Mouse (Mus musculus) hindbrain, embryonic 14.5 days (tissue): Measurements from ENCODE around the gene Pgm1. TPM values are rescaled to one million over a fixed set of nuclear protein-coding genes. Genes with fewer than 3 reads are reported as not detected.

Experiments
- ATAC-seq: fragments of 200-750 bp; cut with Nextera tagmentation; 2 replicates; pipeline ENCODE4 v1.8.0; 2017; ENCODE audit warnings: moderate number of reproducible peaks, mild to moderate bottlenecking, moderate TSS enrichment, moderate library complexity; ENCODE audit not compliant: low FRiP score
- DNase-seq: peaks from one replicate; pipeline ENCODE4 v3.0.0-alpha.2; 2015; ENCODE audit warnings: low spot score
- H3K27ac ChIP-seq: fragments of 300-500 bp; sonication (generic); 2 replicates; pipeline ENCODE4 v1.5.1; 2014; ENCODE audit warnings: mild to moderate bottlenecking, moderate library complexity
- H3K27me3 ChIP-seq: fragments of 300-500 bp; sonication (generic); 2 replicates; pipeline ENCODE4 v1.6.1; 2014; ENCODE audit warnings: mild to moderate bottlenecking, low read length, mixed read lengths; ENCODE audit not compliant: control insufficient read depth, insufficient read depth
- H3K36me3 ChIP-seq: fragments of 300-500 bp; sonication (generic); replicated peaks from 2 replicates; pipeline ENCODE4 v1.6.1; 2014; ENCODE audit not compliant: control insufficient read depth, insufficient read depth
- H3K4me1 ChIP-seq: fragments of 300-500 bp; sonication (generic); replicated peaks from 2 replicates; pipeline ENCODE4 v1.6.1; 2014; ENCODE audit warnings: antibody characterized with exemption, low read length, mixed read lengths; ENCODE audit not compliant: control insufficient read depth, insufficient read depth
- H3K4me2 ChIP-seq: fragments of 300-500 bp; sonication (generic); replicated peaks from 2 replicates; pipeline ENCODE4 v1.6.1; 2014; ENCODE audit warnings: mild to moderate bottlenecking, moderate library complexity
- H3K4me3 ChIP-seq: fragments of 300-500 bp; sonication (generic); replicated peaks from 2 replicates; pipeline ENCODE4 v1.5.1; 2014; ENCODE audit warnings: mild to moderate bottlenecking, low read length
- H3K9ac ChIP-seq: fragments of 300-500 bp; sonication (generic); 2 replicates; pipeline ENCODE4 v1.6.1; 2014
- H3K9me3 ChIP-seq: fragments of 300-500 bp; sonication (generic); 2 replicates; pipeline ENCODE4 v1.6.1; 2016; ENCODE audit warnings: low read length; ENCODE audit not compliant: control insufficient read depth
- WGBS: fragments of 180-500 bp; shearing (Covaris S2); extraction: QIAGEN DNeasy Blood & Tissue Kit; methylation state at CpG from one replicate; pipeline ENCODE4 v1.1.7; 2014; 5-methylcytosine and 5-hydroxymethylcytosine counted together
- polyA plus RNA-seq: library from polyadenylated mRNA; unstranded; fragments of >200 nt; fragmentation: Nextera tagmentation; extraction: Ambion mirVana; gene quantifications from 2 replicates; pipeline ENCODE4 v1.2.1, GENCODE M21; 2014

Gene Pgm1
- polyA plus RNA-seq, result 82.7 and 99.8 TPM in 2 replicates

GRCm38 (mm10) chr4:99929149-99929612 lies at the start of gene Pgm1:
TSS of gene Pgm1 (plus strand) at chr4:99929414.
- Histone ChIP-seq H3K4me2 (peak within 1 kb of the TSS; percentile 93), H3K36me3 (no peaks in the 10 kb centered on the region), H3K9ac (peak within 1 kb of the TSS; percentile 87), H3K27ac (peak within 1 kb of the TSS; percentile 94), H3K4me1 (peaks cover 15% of the 10 kb centered on the region), H3K9me3 (no peaks in the 10 kb centered on the region), H3K4me3 (peak within 1 kb of the TSS; percentile 75), H3K27me3 (no peaks in the 10 kb centered on the region)
- DNase-seq (peak; percentile 51), ATAC-seq (peak; percentile 84)
- 4% methylated on average over 23 of the region's 23 CpGs for WGBS

- Histone ChIP-seq H3K4me2 (no peak overlapping the region), H3K9me3 (no peaks in the 10 kb centered on the region), H3K4me1 (no peaks in the 10 kb centered on the region), H3K36me3 (no peaks in the 10 kb centered on the region), H3K27me3 (no peaks in the 10 kb centered on the region), H3K27ac (no peak overlapping the region), H3K9ac (no peak overlapping the region), H3K4me3 (no peak overlapping the region)
- ATAC-seq (no peak), DNase-seq (peak; percentile 79)
These were observed 47.3 kb upstream of the Pgm1 start for GRCm38 (mm10) chr4:99881882-99882281.

DNA sequence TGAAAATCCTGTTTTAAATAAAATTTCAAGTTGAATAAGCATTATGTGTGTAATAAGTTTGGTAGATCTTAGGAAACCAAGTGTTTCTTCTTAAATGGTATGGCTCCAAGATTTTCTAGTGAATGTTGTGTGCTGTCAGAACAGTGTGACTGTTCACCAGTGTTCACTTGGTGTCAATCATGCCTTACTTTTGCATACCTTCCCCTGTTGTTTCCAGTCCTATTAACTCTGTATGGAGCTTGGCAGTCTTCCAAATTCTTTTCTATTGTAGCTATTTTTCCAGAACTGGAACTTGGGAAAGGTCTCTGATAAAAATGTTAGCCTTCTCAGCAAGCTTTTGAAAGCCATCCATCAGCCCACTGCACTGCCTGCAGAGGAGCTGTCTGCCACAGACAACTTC lies 46.8 kb upstream of the Pgm1 start:
- H3K4me2 ChIP-seq, result no peak overlapping the region
- ATAC-seq (no peak), DNase-seq (no peak)
- H3K27ac ChIP-seq, result no peak overlapping the region
- no peaks in the 10 kb centered on the region for H3K9me3 ChIP-seq
- no peaks in the 10 kb centered on the region for H3K36me3 ChIP-seq
- H3K9ac ChIP-seq, result no peak overlapping the region
- H3K4me1 ChIP-seq, result no peaks in the 10 kb centered on the region
- H3K4me3 ChIP-seq, result no peak overlapping the region
- no peaks in the 10 kb centered on the region for H3K27me3 ChIP-seq

- ATAC-seq (no peak), DNase-seq (peak; percentile 76)
- Histone ChIP-seq H3K27me3 (no peaks in the 10 kb centered on the region), H3K9ac (no peak overlapping the region), H3K27ac (no peak overlapping the region), H3K9me3 (no peaks in the 10 kb centered on the region), H3K36me3 (no peaks in the 10 kb centered on the region), H3K4me2 (no peak overlapping the region), H3K4me1 (no peaks in the 10 kb centered on the region), H3K4me3 (no peak overlapping the region)
- 71% methylated on average over 4 of the region's 4 CpGs for WGBS
These were observed 15.2 kb upstream of the Pgm1 start for GRCm38 (mm10) chr4:99913894-99914451.

- H3K36me3 ChIP-seq, result no peaks in the 10 kb centered on the region
- no peak overlapping the region for H3K4me3 ChIP-seq
- ATAC-seq, result no peak
- DNase-seq, result no peak
- H3K27ac ChIP-seq, result no peak overlapping the region
- no peak overlapping the region for H3K4me2 ChIP-seq
- H3K4me1 ChIP-seq, result peaks cover 15% of the 10 kb centered on the region
- H3K27me3 ChIP-seq, result no peaks in the 10 kb centered on the region
- no peaks in the 10 kb centered on the region for H3K9me3 ChIP-seq
- 94% methylated on average over 4 of the region's 4 CpGs for WGBS
- no peak overlapping the region for H3K9ac ChIP-seq
These were observed 2.8 kb upstream of the Pgm1 start for GRCm38 (mm10) chr4:99926380-99926779.

DNA sequence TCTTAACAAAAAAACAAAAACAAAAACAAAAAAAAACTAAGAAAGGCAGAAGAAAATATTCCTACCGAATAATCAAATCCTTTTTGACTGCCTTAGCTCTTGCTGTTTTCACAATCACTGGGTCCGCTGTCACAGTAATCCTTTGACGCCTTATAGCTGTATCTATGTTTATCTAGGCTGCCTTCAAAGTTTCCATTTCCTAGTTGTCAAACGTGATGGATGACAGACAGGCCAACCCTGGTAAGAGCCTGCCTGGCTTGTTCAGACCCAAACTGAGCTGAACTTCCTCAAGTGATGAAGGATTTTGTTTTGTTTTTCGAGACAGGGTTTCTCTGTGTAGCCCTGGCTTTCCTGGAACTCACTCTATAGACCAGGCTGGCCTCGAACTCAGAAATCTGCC lies 693 bp upstream of the Pgm1 start:
- Histone ChIP-seq H3K36me3 (no peaks in the 10 kb centered on the region), H3K4me1 (peaks cover 15% of the 10 kb centered on the region), H3K4me2 (peak overlapping the region; percentile 93), H3K4me3 (peak overlapping the region; percentile 75; the same call in 1 of the 2 replicates), H3K9me3 (no peaks in the 10 kb centered on the region), H3K27me3 (no peaks in the 10 kb centered on the region), H3K27ac (no peak overlapping the region), H3K9ac (no peak overlapping the region)
- DNase-seq (no peak), ATAC-seq (no peak)
- 86% methylated on average over 6 of the region's 6 CpGs for WGBS

DNA sequence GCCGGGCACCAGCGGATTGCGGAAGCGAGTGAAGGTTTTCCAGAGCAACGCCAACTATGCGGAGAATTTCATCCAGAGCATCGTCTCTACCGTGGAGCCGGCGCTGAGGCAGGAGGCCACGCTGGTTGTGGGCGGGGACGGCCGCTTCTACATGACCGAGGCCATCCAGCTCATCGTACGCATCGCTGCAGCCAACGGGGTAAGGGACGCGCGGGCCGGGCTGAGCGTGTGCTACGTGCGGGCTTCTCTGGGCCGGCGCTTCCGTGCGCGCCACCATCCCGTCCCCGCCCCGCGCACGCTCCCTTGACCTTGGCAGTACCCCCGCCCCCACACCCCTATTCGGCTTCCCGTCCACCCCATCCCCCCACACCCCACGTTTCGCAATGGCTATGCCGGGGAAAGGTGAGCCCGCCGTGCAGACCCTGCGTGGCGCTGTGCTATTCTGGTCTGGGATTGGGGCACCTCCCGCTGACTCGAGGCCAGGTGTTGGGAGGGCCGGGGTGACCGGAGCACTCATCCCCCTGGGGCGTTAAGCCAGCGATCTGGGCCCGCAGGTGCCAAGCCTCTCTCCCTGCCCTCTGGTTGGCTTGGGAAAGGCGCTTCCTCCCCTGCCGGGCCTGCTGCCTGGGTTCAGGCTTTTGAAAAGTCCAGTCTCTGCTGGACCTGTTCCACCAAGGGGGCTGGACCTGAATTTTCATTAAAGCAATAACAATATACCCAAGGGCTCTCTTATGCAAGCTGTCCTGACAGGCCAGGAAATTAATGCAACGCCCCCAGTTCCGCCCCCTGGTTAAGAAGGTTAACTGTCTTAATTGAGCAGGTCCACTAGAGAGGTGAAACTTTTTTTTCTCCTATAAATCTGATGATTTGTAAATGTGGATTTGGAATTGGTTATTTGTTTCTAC lies 651 bp downstream of the Pgm1 start, which contains the start of gene Itgb3bp:
Gene Itgb3bp, minus strand, starts transcription at position 201 of the 905 bp plus-strand sequence.
- H3K9me3 ChIP-seq, result no peaks in the 10 kb centered on the region
- peak within 1 kb of the TSS; percentile 87 for H3K9ac ChIP-seq
- WGBS, result under 1% methylated on average over 57 of the region's 57 CpGs
- DNase-seq, result peak; percentile 71
- peak within 1 kb of the TSS; percentile 75 for H3K4me3 ChIP-seq
- peaks cover 15% of the 10 kb centered on the region for H3K4me1 ChIP-seq
- no peaks in the 10 kb centered on the region for H3K36me3 ChIP-seq
- ATAC-seq, result peak; percentile 94
- H3K27me3 ChIP-seq, result no peaks in the 10 kb centered on the region
- peak within 1 kb of the TSS; percentile 94 for H3K27ac ChIP-seq
- peak within 1 kb of the TSS; percentile 93 for H3K4me2 ChIP-seq

DNA sequence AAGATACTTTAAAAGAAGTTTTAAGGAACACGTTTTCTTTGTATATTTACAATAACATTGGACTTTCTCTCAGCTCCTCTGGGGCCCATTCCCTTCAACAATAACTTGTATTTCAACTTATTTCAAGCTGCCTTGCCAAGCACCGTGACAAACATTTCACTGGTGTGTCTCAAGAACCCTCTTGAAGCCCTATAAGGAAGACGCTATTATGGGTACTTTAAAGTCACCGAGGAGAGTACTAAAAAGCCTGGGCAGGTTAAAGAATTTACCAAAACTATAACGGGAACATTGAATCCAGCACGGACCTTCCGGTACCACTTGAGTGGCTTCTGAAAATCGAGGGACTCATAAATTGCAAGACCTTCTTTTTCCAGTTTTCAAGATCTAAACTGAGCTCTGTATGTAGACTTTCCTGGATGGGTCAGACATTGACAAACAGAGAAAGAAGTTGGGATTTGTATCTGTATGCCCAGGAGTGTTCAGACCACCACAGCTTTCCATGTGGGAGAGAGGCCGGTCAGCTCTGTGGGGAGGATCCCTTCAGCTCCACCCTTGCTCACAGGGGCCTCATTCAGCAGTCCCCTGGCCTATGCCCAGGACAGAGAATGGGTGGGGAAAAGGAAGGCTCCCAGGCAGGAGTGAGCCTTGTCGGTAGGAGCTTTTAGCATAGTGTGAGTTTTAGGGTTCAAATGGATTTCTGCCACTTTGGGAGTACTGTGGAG lies 1.5 kb downstream of the Pgm1 start:
- no peak for DNase-seq
- no peak overlapping the region for H3K27ac ChIP-seq
- WGBS, result 49% methylated on average over 10 of the region's 10 CpGs
- H3K4me3 ChIP-seq, result peak overlapping the region; percentile 75
- no peak for ATAC-seq
- H3K36me3 ChIP-seq, result no peaks in the 10 kb centered on the region
- peak overlapping the region; percentile 93 for H3K4me2 ChIP-seq
- H3K9ac ChIP-seq, result peak overlapping the region; percentile 87; the same call in 1 of the 2 replicates
- H3K9me3 ChIP-seq, result no peaks in the 10 kb centered on the region
- peaks cover 15% of the 10 kb centered on the region for H3K4me1 ChIP-seq
- no peaks in the 10 kb centered on the region for H3K27me3 ChIP-seq

- Histone ChIP-seq H3K9ac (no peak overlapping the region), H3K4me3 (no peak overlapping the region), H3K27ac (no peak overlapping the region), H3K4me1 (peaks cover 15% of the 10 kb centered on the region), H3K27me3 (no peaks in the 10 kb centered on the region), H3K36me3 (no peaks in the 10 kb centered on the region), H3K4me2 (peak overlapping the region; percentile 93), H3K9me3 (no peaks in the 10 kb centered on the region)
- DNase-seq, result no peak
- 73% methylated on average over 11 of the region's 11 CpGs for WGBS
- no peak for ATAC-seq
These were observed 2.0 kb downstream of the Pgm1 start for GRCm38 (mm10) chr4:99931240-99931580.
